Mouse (Mus musculus) CH12.LX (cell line): ENCODE measurements around the gene Snx13.

Experiments
- CTCF ChIP-seq, 2 experiments: IDR thresholded peaks in 1 of 2; conservative IDR thresholded peaks in 1 of 2; 2 replicates each; pipeline ENCODE4 v1.5.1; 2011 to 2012; ENCODE audit warnings: low read depth in 2 of 2, low read length in 2 of 2, improper control_type of control experiment in 1 of 2, inconsistent platforms in 1 of 2, mild to moderate bottlenecking in 1 of 2, moderate library complexity in 1 of 2
- E2F4 ChIP-seq: IDR thresholded peaks from 2 replicates; pipeline ENCODE4 v1.6.1; 2011; ENCODE audit warnings: low read depth, low read length, improper control_type of control experiment; ENCODE audit not compliant: insufficient replicate concordance
- EP300 ChIP-seq: IDR thresholded peaks from 2 replicates; pipeline ENCODE4 v1.6.1; 2011; ENCODE audit warnings: low read length, improper control_type of control experiment
- JUND ChIP-seq: conservative IDR thresholded peaks from 2 replicates; pipeline ENCODE4 v1.6.1; 2011; ENCODE audit warnings: low read depth, low read length, improper control_type of control experiment
- POLR2A ChIP-seq: IDR thresholded peaks from 2 replicates; pipeline ENCODE4 v1.6.1; 2011; ENCODE audit warnings: low read depth, mild to moderate bottlenecking, improper control_type of control experiment, low read length
- SIN3A ChIP-seq: IDR thresholded peaks from 2 replicates; pipeline ENCODE4 v1.6.1; 2012; ENCODE audit warnings: low read length, improper control_type of control experiment, inconsistent platforms
- TBP ChIP-seq: conservative IDR thresholded peaks from 2 replicates; pipeline ENCODE4 v1.6.1; 2011; ENCODE audit warnings: low read depth, low read length, improper control_type of control experiment

- TF ChIP-seq E2F4 (no peak), POLR2A (no peak), SIN3A (no peak), EP300 (no peak), JUND (no peak), TBP (no peak), CTCF (conservative IDR thresholded peaks at IDR 0.05 in 1 of 2, IDR thresholded peaks at IDR 0.05 in 1 of 2; ENCODE audit: low read depth in 2 of 2, low read length in 2 of 2) (no peak)
Observed at GRCm38 (mm10) chr12:35175938-35176337, 129.0 kb downstream of the Snx13 start.
